Mouse (Mus musculus): Measurements from ENCODE around the gene Filip1.

GRCm38 (mm10) chr9:79970659-79971118 is 42.0 kb downstream of the Filip1 start:
- TF ChIP-seq POLR2A (IDR thresholded peaks at IDR 0.05; ENCODE audit: low read depth, low read length) (no peak), CTCF (IDR thresholded peaks at IDR 0.05; ENCODE audit: extremely low read depth, insufficient read length, insufficient replicate concordance, low read depth, low read length) (no peak)
